Mouse (Mus musculus): ENCODE data around the gene Fam186a.
"Not testable (repeated sequence)": the region's sequence is repeated elsewhere in the genome, so short reads cannot be mapped to it uniquely, and the experiment has no call there.

The Fam186a gene

DNA sequence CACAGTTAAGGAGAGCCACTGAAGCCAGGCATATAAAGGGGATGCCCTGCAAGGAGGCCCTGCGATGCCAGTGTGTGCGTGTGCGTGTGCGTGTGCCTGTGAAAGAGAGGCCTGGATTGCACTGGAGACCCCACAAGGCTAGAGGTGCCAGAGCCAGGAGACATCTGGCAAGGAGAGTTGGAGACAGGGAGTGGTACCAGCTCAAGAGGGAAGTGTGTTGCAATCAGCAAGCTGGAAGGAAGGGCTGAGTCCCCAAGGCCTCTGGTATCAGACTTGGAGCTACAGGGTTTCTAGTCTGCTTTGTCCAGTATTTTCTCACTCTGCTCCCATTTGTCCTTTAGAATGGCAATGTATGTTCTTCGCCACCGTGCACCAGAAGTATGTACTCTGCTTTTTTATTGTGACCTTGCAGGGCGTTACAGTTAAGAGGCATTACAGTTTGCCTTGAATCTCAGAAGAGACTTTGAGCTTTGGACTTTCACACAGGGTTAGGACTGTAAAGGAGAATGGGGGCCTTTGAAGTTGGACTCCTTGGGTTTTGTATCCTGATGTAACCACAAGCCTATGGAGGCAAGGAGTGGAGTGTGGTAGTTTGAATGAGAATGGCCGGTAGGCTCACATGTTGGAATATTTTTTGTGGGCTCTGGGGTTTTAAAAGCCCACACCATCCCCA, 1.6 kb downstream of the Fam186a start:
- Histone ChIP-seq H3K27me3 (ENCODE audit: control insufficient read depth, insufficient read depth, low read length, poor library complexity, severe bottlenecking) (no peaks in the 10 kb centered on the region), H3K36me3 (ENCODE audit: control insufficient read depth, insufficient read depth, low read length, poor library complexity, severe bottlenecking) (no peaks in the 10 kb centered on the region)
- no peak for DNase-seq (ENCODE audit: low read depth, low spot score)

DNA sequence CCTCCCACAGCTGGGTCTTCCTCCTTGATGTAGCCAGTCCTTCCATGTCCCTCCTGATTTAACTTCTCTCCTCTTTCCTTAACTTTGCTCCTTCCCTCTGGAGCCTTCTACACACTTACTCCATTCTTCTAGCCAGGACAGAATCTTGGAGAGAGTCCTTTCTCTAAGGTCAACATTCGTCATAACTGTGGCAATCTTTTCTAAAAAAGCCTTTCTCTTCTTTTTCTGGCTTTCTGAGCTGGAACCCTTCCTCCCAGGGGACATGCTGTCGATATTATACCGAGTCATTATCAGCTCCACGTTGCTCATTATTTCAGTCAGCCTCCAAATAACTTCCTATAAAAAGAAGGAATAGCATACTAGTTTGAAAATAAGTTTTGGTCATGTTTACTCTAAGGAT, 11.5 kb downstream of the Fam186a start:
- DNase-seq (ENCODE audit: low read depth, low spot score): no peak
- Histone ChIP-seq H3K27me3 (ENCODE audit: control insufficient read depth, insufficient read depth, low read length, poor library complexity, severe bottlenecking) (no peaks in the 10 kb centered on the region), H3K36me3 (ENCODE audit: control insufficient read depth, insufficient read depth, low read length, poor library complexity, severe bottlenecking) (no peaks in the 10 kb centered on the region)

DNA sequence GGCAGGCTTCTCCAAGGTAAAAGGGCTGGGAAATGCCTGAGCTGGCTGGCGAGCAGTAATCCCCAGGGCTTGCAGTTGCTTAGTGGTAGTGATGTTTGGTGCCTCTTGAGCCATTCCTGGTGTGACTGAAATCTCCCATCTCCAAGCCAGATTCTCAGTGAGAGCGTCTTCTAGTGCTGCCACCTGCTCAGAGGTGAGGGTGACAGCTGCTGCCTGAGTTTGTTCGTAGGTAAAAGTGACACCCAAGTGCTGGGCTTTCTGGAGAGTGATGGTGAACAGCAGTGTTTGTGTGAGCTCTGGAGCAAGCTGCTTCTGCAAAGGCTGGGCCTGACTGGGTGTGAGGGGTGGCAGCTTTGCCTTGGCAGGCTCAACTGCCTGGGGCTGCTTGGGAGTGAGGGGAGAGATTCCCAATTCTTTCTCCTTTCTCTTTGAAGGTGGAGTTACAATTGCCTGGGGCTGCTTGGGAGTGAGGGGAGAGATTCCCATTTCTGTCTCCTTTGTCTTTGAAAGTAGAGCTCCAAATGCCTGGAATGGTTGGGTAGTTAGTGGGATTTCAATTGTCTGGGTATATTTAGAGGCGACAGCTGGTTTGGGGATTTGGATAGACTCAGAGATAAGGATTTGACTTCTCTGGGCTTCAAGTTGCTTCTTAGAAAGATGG, 25.8 kb downstream of the Fam186a start:
- DNase-seq (ENCODE audit: low read depth, low spot score): no peak
- no peaks in the 10 kb centered on the region for H3K27me3 ChIP-seq (ENCODE audit: control insufficient read depth, insufficient read depth, low read length, poor library complexity, severe bottlenecking)
- H3K36me3 ChIP-seq (ENCODE audit: control insufficient read depth, insufficient read depth, low read length, poor library complexity, severe bottlenecking): no peaks in the 10 kb centered on the region

DNA sequence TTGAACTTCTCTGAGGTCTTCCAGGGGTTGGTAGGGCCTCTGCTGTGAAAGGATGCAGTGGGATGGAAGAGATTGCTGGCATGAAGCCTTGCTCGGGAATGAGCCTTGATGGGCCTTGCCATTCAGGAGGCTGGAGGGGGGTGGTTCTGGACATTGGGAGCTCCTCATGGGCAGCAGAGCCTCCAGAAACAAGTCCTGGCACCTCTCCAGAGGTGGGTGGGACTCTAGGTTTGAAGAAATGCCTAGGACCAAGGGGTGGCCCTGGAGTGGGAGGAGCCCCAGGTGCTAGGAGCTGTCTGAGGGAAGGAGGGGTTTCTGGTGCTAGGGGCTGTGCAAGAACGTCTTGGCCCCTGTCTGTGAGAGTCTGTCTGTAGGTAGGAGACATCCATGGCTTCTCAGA, 26.4 kb downstream of the Fam186a start:
- no peaks in the 10 kb centered on the region for H3K27me3 ChIP-seq (ENCODE audit: control insufficient read depth, insufficient read depth, low read length, poor library complexity, severe bottlenecking)
- no peak for DNase-seq (ENCODE audit: low read depth, low spot score)
- H3K36me3 ChIP-seq (ENCODE audit: control insufficient read depth, insufficient read depth, low read length, poor library complexity, severe bottlenecking): no peaks in the 10 kb centered on the region

DNA sequence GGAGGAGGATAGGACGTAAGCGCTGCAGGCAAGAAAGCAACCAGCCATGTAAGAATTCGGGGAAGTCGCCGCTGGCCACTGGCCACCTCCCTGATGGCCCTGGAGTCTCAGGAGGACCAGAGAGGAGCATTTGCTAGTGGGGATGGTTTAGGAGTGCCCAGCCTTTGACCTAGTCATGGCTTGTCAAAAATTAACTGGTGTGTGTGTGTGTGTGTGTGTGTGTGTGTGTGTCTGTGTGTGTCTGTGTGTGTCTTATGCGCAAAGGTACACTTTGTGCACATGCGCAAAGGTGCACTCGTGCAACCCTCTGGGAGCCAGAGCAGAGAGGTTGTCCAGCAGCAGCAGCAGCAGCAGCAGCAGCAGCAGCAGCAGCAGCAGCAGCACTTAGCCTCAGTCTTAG, 29.0 kb downstream of the Fam186a start:
- no peaks in the 10 kb centered on the region for H3K36me3 ChIP-seq (ENCODE audit: control insufficient read depth, insufficient read depth, low read length, poor library complexity, severe bottlenecking)
- DNase-seq (ENCODE audit: low read depth, low spot score): no peak
- no peaks in the 10 kb centered on the region for H3K27me3 ChIP-seq (ENCODE audit: control insufficient read depth, insufficient read depth, low read length, poor library complexity, severe bottlenecking)

DNA sequence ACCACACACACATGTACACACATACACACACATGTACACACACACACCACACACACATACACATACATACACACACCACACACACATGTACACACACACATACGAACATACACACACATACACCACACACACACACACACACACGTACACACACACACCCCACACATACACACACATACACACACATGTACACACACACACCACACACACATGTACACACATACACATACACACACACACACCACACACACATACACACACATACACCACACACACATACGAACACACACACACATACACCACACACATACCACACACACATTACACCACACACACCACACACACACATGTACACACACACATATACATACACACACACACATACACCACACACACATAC, 30.2 kb downstream of the Fam186a start:
- DNase-seq (ENCODE audit: low read depth, low spot score): no peak
- Histone ChIP-seq H3K36me3 (ENCODE audit: control insufficient read depth, insufficient read depth, low read length, poor library complexity, severe bottlenecking) (no peaks in the 10 kb centered on the region), H3K27me3 (ENCODE audit: control insufficient read depth, insufficient read depth, low read length, poor library complexity, severe bottlenecking) (no peaks in the 10 kb centered on the region)

DNA sequence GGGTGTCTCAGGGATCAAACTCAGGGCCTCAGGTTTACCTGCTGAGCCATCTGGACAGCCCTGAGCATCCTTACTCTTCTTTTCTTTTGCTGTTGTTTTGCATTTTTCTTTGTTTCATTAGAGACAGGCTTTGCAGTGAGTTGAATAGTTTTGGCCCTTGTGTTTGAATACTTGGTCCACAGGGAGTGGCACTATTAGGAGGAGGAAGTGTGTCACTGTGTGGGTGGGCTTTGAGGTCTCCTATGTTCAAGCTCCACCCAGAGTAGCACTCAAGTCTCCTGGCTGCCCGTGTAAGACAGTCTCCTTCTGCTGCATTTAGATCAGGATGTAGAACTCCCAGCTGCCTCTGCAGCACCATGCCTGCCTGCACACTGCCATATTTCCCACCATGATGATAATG, 32.4 kb downstream of the Fam186a start:
- no peaks in the 10 kb centered on the region for H3K27me3 ChIP-seq (ENCODE audit: control insufficient read depth, insufficient read depth, low read length, poor library complexity, severe bottlenecking)
- H3K36me3 ChIP-seq (ENCODE audit: control insufficient read depth, insufficient read depth, low read length, poor library complexity, severe bottlenecking): no peaks in the 10 kb centered on the region
- DNase-seq (ENCODE audit: low read depth, low spot score): no peak

DNA sequence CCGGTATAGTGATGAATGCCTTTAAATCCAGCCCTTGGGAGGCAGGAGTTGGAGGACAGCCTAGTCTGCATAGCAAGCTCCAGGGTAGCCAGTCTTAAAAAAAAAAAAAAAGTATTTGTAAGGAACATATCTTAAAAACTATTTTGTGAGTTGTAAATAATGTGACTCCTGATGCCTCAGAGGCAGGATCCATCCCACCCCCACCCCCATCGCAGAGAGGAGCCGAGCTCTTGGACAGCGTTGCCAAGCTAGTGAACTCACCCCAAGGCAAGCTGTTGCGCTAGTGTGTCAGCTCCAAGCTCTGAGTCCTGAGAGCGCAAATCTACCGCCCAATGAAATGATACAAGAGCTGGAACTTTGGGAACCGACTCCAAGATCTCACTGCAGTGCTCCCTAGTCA, 35.6 kb downstream of the Fam186a start:
- H3K27me3 ChIP-seq (ENCODE audit: control insufficient read depth, insufficient read depth, low read length, poor library complexity, severe bottlenecking): no peaks in the 10 kb centered on the region
- no peaks in the 10 kb centered on the region for H3K36me3 ChIP-seq (ENCODE audit: control insufficient read depth, insufficient read depth, low read length, poor library complexity, severe bottlenecking)
- DNase-seq (ENCODE audit: low read depth, low spot score): no peak

DNA sequence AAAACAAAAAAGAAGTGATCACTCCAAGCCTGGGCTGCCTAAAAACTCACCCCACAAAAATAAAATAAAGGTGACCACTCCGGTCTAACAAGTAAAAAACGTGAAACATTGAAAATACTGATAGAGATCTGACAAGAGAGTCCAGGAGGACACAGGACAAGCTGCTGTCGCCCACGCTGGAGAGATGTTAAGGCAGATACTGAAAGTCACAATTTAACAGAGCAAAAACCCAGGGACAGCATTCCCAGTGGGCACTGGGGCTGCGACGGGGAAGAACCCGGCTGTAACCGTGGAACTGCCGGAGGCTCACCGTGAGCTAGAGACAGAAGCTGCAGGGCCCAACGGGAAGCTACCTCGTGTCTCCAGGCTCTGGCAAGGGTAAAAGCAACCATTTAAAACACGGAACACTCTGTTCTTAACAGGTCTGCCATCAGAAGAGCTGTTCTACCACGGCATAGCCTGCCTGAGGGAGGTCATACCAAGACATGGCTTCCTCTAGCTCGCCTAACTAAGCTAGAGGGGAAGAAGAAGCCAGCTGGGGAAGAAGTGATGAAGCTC, 47.2 kb downstream of the Fam186a start:
- no peaks in the 10 kb centered on the region for H3K27me3 ChIP-seq (ENCODE audit: control insufficient read depth, insufficient read depth, low read length, poor library complexity, severe bottlenecking)
- no peaks in the 10 kb centered on the region for H3K36me3 ChIP-seq (ENCODE audit: control insufficient read depth, insufficient read depth, low read length, poor library complexity, severe bottlenecking)
- no peak for DNase-seq (ENCODE audit: low read depth, low spot score)

DNA sequence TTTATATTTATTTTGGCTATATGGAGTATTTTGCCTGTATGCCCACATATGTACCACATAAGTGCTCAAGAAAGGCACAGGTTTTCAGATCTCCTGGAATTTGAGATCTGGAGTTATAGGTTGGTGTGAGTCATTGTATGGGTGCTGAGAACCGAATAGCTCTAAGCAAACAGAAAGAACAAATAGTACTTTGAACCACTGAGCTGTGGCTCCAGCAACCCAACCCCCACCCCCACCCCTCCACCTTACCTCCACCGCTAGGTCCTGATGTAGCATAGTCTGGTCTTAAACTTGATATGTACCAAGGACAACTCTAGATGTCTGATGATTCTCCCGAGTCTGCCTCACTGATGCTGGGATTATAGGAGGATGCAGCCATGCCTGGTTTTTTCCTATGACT, 49.6 kb downstream of the Fam186a start:
- Histone ChIP-seq H3K36me3 (ENCODE audit: control insufficient read depth, insufficient read depth, low read length, poor library complexity, severe bottlenecking) (no peaks in the 10 kb centered on the region), H3K27me3 (ENCODE audit: control insufficient read depth, insufficient read depth, low read length, poor library complexity, severe bottlenecking) (no peaks in the 10 kb centered on the region)
- no peak for DNase-seq (ENCODE audit: low read depth, low spot score)

DNA sequence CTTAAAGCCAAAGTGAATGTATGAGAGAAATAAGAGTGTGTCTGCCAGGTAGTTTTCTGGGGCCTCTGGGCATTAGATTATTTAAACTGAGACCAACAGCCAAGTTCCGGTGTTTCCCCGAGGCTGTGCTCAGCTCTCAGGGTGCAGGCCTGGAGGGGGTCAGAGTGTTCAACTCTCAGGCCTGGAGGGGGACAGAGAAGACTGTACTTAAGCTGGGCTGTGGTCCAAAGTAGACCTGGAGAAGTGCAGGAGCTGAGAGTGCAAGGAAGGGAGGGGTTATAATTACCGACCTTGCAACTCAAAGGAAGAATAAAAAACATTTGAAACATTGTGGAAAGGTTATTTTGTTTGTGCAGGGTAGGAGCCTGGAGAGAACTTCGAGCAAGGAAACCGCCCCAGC, 52.2 kb downstream of the Fam186a start:
- no peaks in the 10 kb centered on the region for H3K27me3 ChIP-seq (ENCODE audit: control insufficient read depth, insufficient read depth, low read length, poor library complexity, severe bottlenecking)
- no peak for DNase-seq (ENCODE audit: low read depth, low spot score)
- H3K36me3 ChIP-seq (ENCODE audit: control insufficient read depth, insufficient read depth, low read length, poor library complexity, severe bottlenecking): no peaks in the 10 kb centered on the region

DNA sequence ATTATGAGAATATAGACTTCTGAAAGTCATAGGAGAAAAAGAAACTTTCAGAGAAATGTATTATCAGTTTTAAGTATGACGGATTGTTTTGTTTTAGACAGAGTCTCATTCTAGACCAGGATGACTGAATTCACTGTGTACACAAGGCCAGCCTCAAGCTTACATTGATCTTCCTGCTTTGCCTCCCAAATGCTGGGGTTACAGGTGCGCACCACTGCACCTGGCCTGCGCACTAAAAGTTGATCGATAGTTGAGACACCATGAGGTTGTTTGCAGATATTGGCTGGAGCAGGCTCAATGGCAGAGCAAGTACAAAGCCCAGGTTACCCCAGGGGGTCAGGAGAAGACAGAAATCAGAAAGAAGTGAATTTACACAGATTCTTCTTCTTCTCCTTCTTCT, 55.1 kb downstream of the Fam186a start:
- Histone ChIP-seq H3K36me3 (ENCODE audit: control insufficient read depth, insufficient read depth, low read length, poor library complexity, severe bottlenecking) (no peaks in the 10 kb centered on the region), H3K27me3 (ENCODE audit: control insufficient read depth, insufficient read depth, low read length, poor library complexity, severe bottlenecking) (no peaks in the 10 kb centered on the region)
- no peak for DNase-seq (ENCODE audit: low read depth, low spot score)

DNA sequence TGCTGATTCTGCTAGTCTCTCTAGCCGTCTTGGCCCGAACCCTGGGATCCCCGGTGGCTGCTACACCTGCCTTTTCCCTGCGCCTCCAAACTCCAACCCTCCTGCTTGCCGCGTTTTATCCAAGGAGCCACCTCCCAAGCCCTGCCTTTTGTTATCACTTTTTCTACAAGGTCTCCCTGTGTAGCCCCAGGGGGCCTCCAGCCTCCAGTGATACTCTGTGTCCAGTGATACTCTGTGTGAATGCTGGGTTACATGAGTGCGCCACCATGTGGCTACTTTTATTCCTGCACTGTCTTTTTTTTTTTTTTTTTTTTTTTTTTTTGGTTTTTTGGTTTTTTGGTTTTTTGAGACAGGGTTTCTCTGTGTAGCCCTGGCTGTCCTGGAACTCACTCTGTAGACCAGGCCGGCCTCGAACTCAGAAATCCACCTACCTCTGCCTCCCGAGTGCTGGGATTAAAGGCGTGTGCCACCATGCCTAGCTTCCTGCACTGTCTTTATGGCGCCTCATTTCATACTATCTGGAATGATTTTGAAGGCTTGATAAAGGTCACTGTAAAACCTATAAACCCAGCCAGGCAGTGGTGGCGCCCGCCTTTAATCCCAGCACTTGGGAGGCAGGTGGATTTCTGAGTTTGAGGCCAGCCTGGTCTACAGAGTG, 57.4 kb downstream of the Fam186a start:
- H3K36me3 ChIP-seq (ENCODE audit: control insufficient read depth, insufficient read depth, low read length, poor library complexity, severe bottlenecking); H3K27me3 ChIP-seq (ENCODE audit: control insufficient read depth, insufficient read depth, low read length, poor library complexity, severe bottlenecking): not testable (repeated sequence)
- peak; percentile 50 for DNase-seq (ENCODE audit: low read depth, low spot score)

DNA sequence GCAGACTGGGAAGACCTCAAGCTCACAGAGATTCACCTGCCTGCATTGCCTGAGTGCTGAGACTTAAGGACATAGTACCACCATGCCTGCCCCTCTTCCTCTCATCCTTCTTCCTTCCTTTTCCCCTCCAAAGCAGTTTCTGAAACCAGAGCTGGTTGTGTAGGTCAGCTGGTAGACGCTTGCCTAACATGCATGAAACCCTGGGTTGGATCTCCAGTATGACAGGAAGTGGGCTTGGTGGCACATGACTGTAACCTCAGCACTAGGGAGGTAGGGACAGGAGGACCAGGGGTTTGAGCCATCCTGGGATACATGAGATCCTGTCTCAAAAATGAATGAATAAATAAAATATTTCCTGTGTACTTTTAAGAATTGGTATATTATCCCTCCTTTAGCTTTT, 59.3 kb downstream of the Fam186a start:
- Histone ChIP-seq H3K36me3 (ENCODE audit: control insufficient read depth, insufficient read depth, low read length, poor library complexity, severe bottlenecking) (no peaks in the 10 kb centered on the region), H3K27me3 (ENCODE audit: control insufficient read depth, insufficient read depth, low read length, poor library complexity, severe bottlenecking) (no peaks in the 10 kb centered on the region)
- DNase-seq (ENCODE audit: low read depth, low spot score): no peak

DNA sequence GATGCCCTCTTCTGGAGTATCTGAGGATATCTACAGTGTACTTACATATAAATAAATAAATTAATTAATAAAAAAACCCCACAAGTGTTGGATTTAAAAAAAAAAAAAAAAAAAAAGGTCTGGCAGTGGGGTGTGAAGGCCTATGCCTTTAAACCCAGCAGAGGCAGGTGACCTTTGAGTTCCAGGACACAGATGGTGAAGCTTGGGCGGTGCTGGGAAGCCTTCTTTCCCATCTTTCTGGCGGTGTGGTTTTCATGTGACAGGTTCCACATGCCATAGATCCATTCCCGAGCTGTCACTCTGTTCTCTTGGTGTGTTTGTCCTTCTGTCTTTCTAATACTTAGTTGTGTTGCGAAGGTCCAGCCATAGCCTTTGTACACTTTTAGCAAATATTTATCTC, 59.8 kb downstream of the Fam186a start:
- no peak for DNase-seq (ENCODE audit: low read depth, low spot score)

More for the DNA sequence above, 59.8 kb downstream of the Fam186a start:
- H3K27me3 ChIP-seq (ENCODE audit: control insufficient read depth, insufficient read depth, low read length, poor library complexity, severe bottlenecking): no peaks in the 10 kb centered on the region
- no peaks in the 10 kb centered on the region for H3K36me3 ChIP-seq (ENCODE audit: control insufficient read depth, insufficient read depth, low read length, poor library complexity, severe bottlenecking)
